11 mouse cellular contexts compared by ENCODE assay signal in the genomic region with DNA sequence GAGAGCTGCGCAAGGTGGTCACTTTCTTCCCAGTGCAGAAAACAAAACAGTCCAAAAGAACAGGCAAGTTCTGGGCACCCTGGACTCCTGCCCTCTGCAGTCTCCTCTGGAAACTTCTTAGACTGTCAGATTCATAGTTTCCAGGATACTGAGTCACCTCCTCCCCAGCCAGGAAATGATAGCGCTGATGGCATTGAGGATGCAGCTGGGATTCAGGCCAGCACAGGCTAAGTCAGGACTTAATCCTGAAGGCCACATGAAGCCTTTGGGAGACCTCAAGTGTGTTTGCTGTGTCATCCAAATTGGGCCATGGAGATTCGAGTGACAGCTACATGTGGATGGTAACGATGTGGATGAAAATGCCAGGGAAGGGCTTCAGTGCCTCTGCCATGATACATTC.
DNase-seq lines count a peak whose midpoint lies in the region; ATAC-seq and TF ChIP-seq lines count a peak whose summit lies in the region.
"Had no signal": no experiment of that assay in that cellular context is flagged by ENCODE, and none has a peak within 500 bp of the region (broad histone marks: within the 10 kb centered on the region; RNA-seq: fewer than 3 reads in every experiment).

No protein-coding gene starts in this region.

- no peak overlapping the region for H3K4me3 ChIP-seq in heart, postnatal 0 days (ENCODE audit: low read depth, low read length)
- no peak overlapping the region for H3K4me3 ChIP-seq in thymus, adult 2 months (ENCODE audit: control insufficient read depth, insufficient read depth, low read length)
- H3K4me3 ChIP-seq: erythroblast, embryonic 14.5 days had no signal

- H3K9ac ChIP-seq in heart, postnatal 0 days (replicated peaks; ENCODE audit: low read depth, low read length): no peak overlapping the region

- peak; percentile 53 for DNase-seq in Muller cell, postnatal 12 days (ENCODE audit: inconsistent ontology term)
- DNase-seq in adrenal gland, adult 8-10 months: peak; percentile 52
- peak; percentile 49 for DNase-seq in heart, postnatal 0 days (ENCODE audit: low spot score)
- DNase-seq in lung, adult 18-20 months: peak; percentile 57 to 65
- no peak for DNase-seq in cerebellum, adult 9-11 months
- no peak for DNase-seq in frontal cortex, postnatal 36 days (ENCODE audit: low spot score in 2 of 2)
- DNase-seq in thymus, adult 2 months: no peak
- DNase-seq: cerebellum, adult 11-12 months; liver; right cerebral cortex, postnatal 25 days had no signal

- peak; percentile 70; the same call in 1 of the 2 replicates for TF ChIP-seq EP300 in heart, postnatal 0 days (IDR thresholded peaks at IDR 0.05; ENCODE audit: low read depth)

- 68% methylated on average over 4 of the region's 4 CpGs for WGBS in heart, postnatal 0 days
- 94% methylated on average over 4 of the region's 4 CpGs for WGBS in thymus, adult 2 months

- ATAC-seq in heart, postnatal 0 days (ENCODE audit: insufficient read depth, low read depth): peak; percentile 72

- no peak for TF ChIP-seq CTCF in heart, postnatal 0 days (IDR thresholded peaks at IDR 0.05; ENCODE audit: low read depth)
- TF ChIP-seq CTCF in thymus, adult 2 months (IDR thresholded peaks at IDR 0.05; ENCODE audit: borderline replicate concordance, control insufficient read depth, extremely low read depth, insufficient read depth, low read length, poor library complexity): no peak

- TF ChIP-seq POLR2A in thymus, adult 2 months (IDR thresholded peaks at IDR 0.05; ENCODE audit: control insufficient read depth, extremely low read depth, insufficient read depth, low read length, poor library complexity): no peak

- H3K4me1 ChIP-seq in heart, postnatal 0 days (ENCODE audit: control insufficient read depth, insufficient read depth): peaks cover 4% of the 10 kb centered on the region; the same call in 1 of the 2 replicates
- no peaks in the 10 kb centered on the region for H3K4me1 ChIP-seq in thymus, adult 2 months (replicated peaks; ENCODE audit: control insufficient read depth, insufficient read depth, low read length)

- H3K36me3 ChIP-seq in heart, postnatal 0 days (replicated peaks; ENCODE audit: control insufficient read depth, insufficient read depth, low read length): no peaks in the 10 kb centered on the region
- H3K36me3 ChIP-seq in thymus, adult 2 months (ENCODE audit: control insufficient read depth, insufficient read depth, low read length): no peaks in the 10 kb centered on the region

- no peaks in the 10 kb centered on the region for H3K27me3 ChIP-seq in heart, postnatal 0 days (ENCODE audit: control insufficient read depth, insufficient read depth, low read length)
- H3K27me3 ChIP-seq in thymus, adult 2 months (ENCODE audit: control insufficient read depth, insufficient read depth, low read length): no peaks in the 10 kb centered on the region

- H3K4me2 ChIP-seq in heart, postnatal 0 days (ENCODE audit: low read depth, low read length): no peak overlapping the region

- no peaks in the 10 kb centered on the region for H3K9me3 ChIP-seq in heart, postnatal 0 days (replicated peaks; ENCODE audit: control insufficient read depth, low read length)

- peak overlapping the region; percentile 61; the same call in 1 of the 2 replicates for H3K27ac ChIP-seq in heart, postnatal 0 days (ENCODE audit: low read depth)
- H3K27ac ChIP-seq in thymus, adult 2 months (ENCODE audit: control insufficient read depth, insufficient read depth, low read length): no peak overlapping the region

Comparison
In these comparisons a context has a peak if more than half of its experiments do, and no peak if none do; other contexts are left out.
1. DNase-seq: peak in Muller cell, postnatal 12 days (single experiment), adrenal gland, adult 8-10 months (single experiment), heart, postnatal 0 days (single experiment) and lung, adult 18-20 months (2 of 2); none in cerebellum, adult 9-11 months (single experiment), frontal cortex, postnatal 36 days (0 of 2) and thymus, adult 2 months (single experiment).